Mouse (Mus musculus) liver, embryonic 16.5 days (tissue): ENCODE results near the gene Nrxn3. TPM values are rescaled to one million over a fixed set of nuclear protein-coding genes. Genes with fewer than 3 reads are reported as not detected.

ENCODE experiments used
- ATAC-seq: fragments of 200-750 bp; cut with Nextera tagmentation; 2 replicates; pipeline ENCODE4 v1.8.0; 2017; ENCODE audit warnings: low read depth, mild to moderate bottlenecking, moderate number of reproducible peaks, moderate library complexity
- H3K27ac ChIP-seq: fragments of 300-500 bp; sonication (generic); 2 replicates; pipeline ENCODE4 v1.5.1; 2014; ENCODE audit warnings: mild to moderate bottlenecking, low read length
- H3K27me3 ChIP-seq: fragments of 300-500 bp; sonication (generic); 2 replicates; pipeline ENCODE4 v1.6.1; 2014; ENCODE audit warnings: low read depth, low read length, mixed read lengths; ENCODE audit not compliant: control insufficient read depth, insufficient read depth
- H3K36me3 ChIP-seq: fragments of 300-500 bp; sonication (generic); 2 replicates; pipeline ENCODE4 v1.6.1; 2014; ENCODE audit warnings: mild to moderate bottlenecking; ENCODE audit not compliant: control insufficient read depth, insufficient read depth
- H3K4me1 ChIP-seq: fragments of 300-500 bp; sonication (generic); 2 replicates; pipeline ENCODE4 v1.6.1; 2014; ENCODE audit warnings: low read depth, low read length, mixed read lengths; ENCODE audit not compliant: control insufficient read depth
- H3K4me2 ChIP-seq: fragments of 300-500 bp; sonication (generic); 2 replicates; pipeline ENCODE4 v1.6.1; 2014; ENCODE audit warnings: low read depth, low read length, mixed read lengths
- H3K4me3 ChIP-seq: fragments of 300-500 bp; sonication (generic); 2 replicates; pipeline ENCODE4 v1.5.1; 2014; ENCODE audit warnings: low read depth, mild to moderate bottlenecking, low read length
- H3K9ac ChIP-seq: fragments of 300-500 bp; sonication (generic); 2 replicates; pipeline ENCODE4 v1.6.1; 2014; ENCODE audit warnings: low read depth, low read length
- H3K9me3 ChIP-seq: fragments of 300-500 bp; sonication (generic); replicated peaks from 2 replicates; pipeline ENCODE4 v1.6.1; 2016; ENCODE audit warnings: low read length; ENCODE audit not compliant: control insufficient read depth
- WGBS: fragments of 180-500 bp; shearing (Covaris S2); extraction: QIAGEN DNeasy Blood & Tissue Kit; methylation state at CpG from one replicate; pipeline ENCODE4 v1.1.7; 2014; ENCODE audit not compliant: insufficient replicate concordance; 5-methylcytosine and 5-hydroxymethylcytosine counted together
- polyA plus RNA-seq: library from polyadenylated mRNA; unstranded; fragments of >200 nt; fragmentation: Nextera tagmentation; extraction: Ambion mirVana; gene quantifications from 2 replicates; pipeline ENCODE4 v1.2.1, GENCODE M21; 2015

The Nrxn3 gene
- polyA plus RNA-seq, 1 experiment from 2014 or later = 0.25 TPM

DNA sequence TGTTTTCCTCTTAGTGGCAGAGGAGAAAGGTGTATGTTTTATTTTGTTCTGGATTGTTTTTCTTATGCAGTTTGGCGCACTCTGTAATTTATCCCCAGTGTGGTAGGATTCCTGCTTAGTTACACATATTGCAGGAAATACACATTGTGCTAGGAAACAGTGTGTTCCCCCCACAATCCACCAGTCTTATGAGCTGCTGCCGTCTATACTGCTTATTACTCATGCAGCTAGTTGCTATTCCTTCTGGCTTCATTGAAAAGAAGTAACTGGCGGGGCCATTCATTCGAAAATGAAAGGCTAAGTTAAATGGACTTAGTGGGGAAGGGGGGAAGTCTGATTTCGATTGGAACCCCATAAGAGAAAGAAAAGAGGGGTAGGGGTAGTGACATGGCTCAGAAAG is 1339.5 kb downstream of the Nrxn3 start:
- no peak overlapping the region for H3K27ac ChIP-seq
- H3K36me3 ChIP-seq = no peaks in the 10 kb centered on the region
- H3K4me3 ChIP-seq = no peak overlapping the region
- no peak overlapping the region for H3K4me2 ChIP-seq
- ATAC-seq = no peak
- H3K27me3 ChIP-seq = no peaks in the 10 kb centered on the region
- H3K4me1 ChIP-seq = no peaks in the 10 kb centered on the region
- no peaks in the 10 kb centered on the region for H3K9me3 ChIP-seq
- H3K9ac ChIP-seq = no peak overlapping the region
- 50% methylated on average over 5 of the region's 5 CpGs for WGBS

DNA sequence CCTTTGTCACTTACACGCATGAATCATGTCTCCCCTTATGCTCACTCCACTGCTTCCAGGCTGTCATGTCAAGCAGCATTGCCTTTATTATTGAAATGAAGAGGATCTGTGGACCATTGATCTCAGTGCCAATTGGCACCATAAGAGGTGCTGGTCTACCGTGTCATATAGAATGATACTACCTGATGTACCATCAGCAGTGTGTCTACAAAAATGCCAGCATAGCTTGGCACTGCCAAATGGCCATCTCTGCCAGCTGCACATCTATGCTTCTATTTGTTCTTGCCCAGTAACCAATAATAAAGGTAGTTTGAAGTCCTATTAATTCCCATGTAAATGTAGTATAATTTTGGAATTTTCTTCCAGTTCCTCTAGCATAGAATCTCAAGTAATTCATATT is 1340.8 kb downstream of the Nrxn3 start:
- no peak overlapping the region for H3K9ac ChIP-seq
- no peak overlapping the region for H3K27ac ChIP-seq
- no peak overlapping the region for H3K4me2 ChIP-seq
- WGBS = 68% methylated on average over 2 of the region's 2 CpGs
- no peak for ATAC-seq
- no peaks in the 10 kb centered on the region for H3K27me3 ChIP-seq
- H3K36me3 ChIP-seq = no peaks in the 10 kb centered on the region
- H3K4me1 ChIP-seq = no peaks in the 10 kb centered on the region
- H3K9me3 ChIP-seq = no peaks in the 10 kb centered on the region
- H3K4me3 ChIP-seq = no peak overlapping the region

DNA sequence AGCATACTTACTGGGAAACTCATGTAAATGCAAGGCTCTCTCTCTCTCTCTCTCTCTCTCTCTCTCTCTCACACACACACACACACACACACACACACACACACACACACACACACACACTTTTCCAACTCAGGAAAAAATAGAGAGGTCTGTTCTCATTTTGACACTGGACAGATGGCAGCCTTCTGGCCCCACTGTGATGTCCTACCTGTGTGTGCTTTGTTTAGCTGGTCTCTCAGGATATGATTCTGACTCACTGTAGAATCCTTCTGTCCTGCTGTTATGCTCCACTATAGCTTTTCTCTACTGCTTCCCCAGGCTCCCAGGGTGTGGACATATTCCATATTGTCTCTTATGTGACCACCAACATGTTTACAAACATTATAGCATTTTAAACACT is 1363.2 kb downstream of the Nrxn3 start:
- Histone ChIP-seq H3K9ac (no peak overlapping the region), H3K9me3 (no peaks in the 10 kb centered on the region; the same call in 1 of the 2 replicates), H3K36me3 (no peaks in the 10 kb centered on the region), H3K4me1 (no peaks in the 10 kb centered on the region), H3K4me3 (no peak overlapping the region), H3K27ac (no peak overlapping the region), H3K27me3 (no peaks in the 10 kb centered on the region), H3K4me2 (no peak overlapping the region)
- ATAC-seq = no peak

DNA sequence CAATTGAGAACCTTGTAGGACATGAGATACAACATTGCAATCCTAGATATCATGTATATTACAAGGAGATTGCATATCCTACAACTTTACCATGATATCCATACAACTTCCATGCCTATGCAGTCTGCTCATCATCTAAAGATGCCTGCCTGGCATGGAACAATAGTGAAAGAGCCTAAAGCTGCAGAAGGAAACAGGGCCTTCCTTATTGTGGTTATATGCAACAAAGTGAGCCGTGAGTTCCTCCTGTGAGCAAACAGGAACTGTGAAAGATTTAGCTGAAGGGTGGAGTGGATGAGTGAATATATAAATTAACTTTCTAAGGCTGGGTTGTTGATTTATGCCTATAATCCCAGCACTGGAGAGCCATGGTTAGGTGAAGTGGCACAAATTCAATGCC is 1373.1 kb downstream of the Nrxn3 start:
- H3K4me2 ChIP-seq = no peak overlapping the region
- H3K36me3 ChIP-seq = no peaks in the 10 kb centered on the region
- no peak overlapping the region for H3K4me3 ChIP-seq
- no peak overlapping the region for H3K9ac ChIP-seq
- WGBS = 19% methylated on average over 1 of the region's 1 CpGs
- no peak for ATAC-seq
- no peak overlapping the region for H3K27ac ChIP-seq
- no peaks in the 10 kb centered on the region for H3K4me1 ChIP-seq
- no peaks in the 10 kb centered on the region for H3K27me3 ChIP-seq
- H3K9me3 ChIP-seq = no peaks in the 10 kb centered on the region

DNA sequence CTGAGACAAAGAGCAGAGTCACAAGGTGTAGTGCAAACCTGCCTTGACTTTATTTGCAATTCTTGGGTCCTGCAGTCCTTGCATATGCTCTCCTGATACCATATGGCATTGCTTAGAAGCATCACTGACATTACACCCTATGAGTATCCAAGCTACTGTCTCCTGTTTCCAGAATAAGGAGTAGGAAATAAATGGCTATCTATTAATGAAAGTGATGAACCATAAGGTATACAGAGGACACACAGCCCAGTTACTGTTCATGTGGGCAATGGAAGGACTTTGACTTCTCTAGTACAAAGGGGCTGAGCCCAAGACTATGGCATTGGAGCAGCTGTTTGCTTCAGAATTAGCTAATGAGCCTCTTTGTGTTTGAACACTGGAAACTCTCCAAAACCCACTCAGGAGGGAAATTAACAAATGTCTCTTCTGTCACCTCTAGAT is 1390.7 kb downstream of the Nrxn3 start:
- Histone ChIP-seq H3K4me2 (no peak overlapping the region), H3K4me3 (no peak overlapping the region), H3K4me1 (no peaks in the 10 kb centered on the region), H3K9me3 (no peaks in the 10 kb centered on the region), H3K36me3 (no peaks in the 10 kb centered on the region), H3K27me3 (no peaks in the 10 kb centered on the region), H3K9ac (no peak overlapping the region), H3K27ac (no peak overlapping the region)
- no peak for ATAC-seq

DNA sequence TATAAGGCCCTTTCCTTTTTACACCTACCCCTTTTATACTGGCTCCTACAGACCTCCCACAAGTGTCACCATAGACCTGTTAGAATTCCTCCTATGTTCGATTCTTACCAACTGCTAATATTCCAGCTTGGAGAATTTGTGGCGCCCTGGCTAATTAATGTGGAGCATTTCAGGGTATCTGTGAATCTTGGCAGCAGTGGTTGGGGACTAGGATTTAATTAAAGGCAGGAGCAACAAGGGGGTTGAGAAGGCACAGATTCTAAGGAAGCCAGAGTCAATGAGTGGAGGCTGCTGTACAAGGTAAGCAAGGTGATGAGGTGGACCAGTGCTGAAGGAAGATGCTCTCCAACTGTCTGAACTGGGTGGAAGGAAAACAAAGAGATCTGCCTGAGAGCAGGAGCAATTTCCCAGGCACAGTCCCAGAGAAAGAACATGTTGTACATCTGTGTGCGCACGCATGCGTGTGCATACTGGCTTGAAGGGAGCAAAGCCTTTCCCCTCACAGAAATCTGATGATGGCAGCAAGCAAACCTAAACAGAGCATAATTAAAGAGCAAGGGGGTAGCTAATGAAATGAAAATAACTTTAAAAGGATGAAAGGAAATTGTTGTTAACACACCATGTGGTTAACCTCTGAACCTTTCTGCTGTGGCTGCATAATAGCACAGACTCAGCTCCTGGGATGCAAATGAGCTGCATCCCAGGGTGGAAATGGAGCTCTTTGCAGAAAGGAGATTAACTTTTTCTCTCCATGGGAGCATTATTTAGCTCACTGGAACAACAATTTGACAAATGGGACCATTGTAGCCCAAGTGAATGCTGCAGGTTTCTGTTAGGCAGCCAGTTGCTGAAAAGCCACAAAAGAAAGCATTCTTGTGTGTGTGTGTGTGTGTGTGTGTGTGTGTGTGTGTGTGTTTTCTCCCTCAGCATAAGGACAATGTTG is 1409.5 kb downstream of the Nrxn3 start:
- no peaks in the 10 kb centered on the region for H3K9me3 ChIP-seq
- H3K4me1 ChIP-seq = no peaks in the 10 kb centered on the region
- H3K4me2 ChIP-seq = no peak overlapping the region
- no peaks in the 10 kb centered on the region for H3K27me3 ChIP-seq
- no peak for ATAC-seq
- 63% methylated on average over 5 of the region's 5 CpGs for WGBS
- H3K4me3 ChIP-seq = no peak overlapping the region
- H3K27ac ChIP-seq = no peak overlapping the region
- H3K9ac ChIP-seq = no peak overlapping the region
- H3K36me3 ChIP-seq = no peaks in the 10 kb centered on the region

DNA sequence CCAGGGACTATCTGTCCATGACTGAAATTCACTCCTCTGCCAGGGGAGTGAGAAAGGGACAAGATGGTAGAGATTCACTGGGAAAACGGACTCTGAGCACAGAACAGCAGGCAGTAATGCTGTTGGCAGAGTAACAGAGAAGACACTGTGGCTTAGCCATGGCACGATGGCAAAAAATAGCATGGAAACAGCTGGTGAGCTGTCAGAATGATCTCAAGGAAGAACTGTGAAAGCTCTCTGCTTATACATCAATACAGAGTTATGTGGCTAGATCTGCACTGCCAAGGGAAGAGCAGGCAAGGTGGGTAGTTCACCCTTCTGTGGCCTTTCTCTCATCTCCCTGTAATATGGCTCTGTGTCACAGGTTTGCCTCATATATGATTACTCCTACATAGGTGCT is 1419.3 kb downstream of the Nrxn3 start:
- Histone ChIP-seq H3K9me3 (no peaks in the 10 kb centered on the region), H3K4me3 (no peak overlapping the region), H3K27me3 (no peaks in the 10 kb centered on the region), H3K4me2 (no peak overlapping the region), H3K36me3 (no peaks in the 10 kb centered on the region), H3K9ac (no peak overlapping the region), H3K4me1 (no peaks in the 10 kb centered on the region), H3K27ac (no peak overlapping the region)
- no peak for ATAC-seq
- WGBS = 47% methylated on average over 2 of the region's 2 CpGs

DNA sequence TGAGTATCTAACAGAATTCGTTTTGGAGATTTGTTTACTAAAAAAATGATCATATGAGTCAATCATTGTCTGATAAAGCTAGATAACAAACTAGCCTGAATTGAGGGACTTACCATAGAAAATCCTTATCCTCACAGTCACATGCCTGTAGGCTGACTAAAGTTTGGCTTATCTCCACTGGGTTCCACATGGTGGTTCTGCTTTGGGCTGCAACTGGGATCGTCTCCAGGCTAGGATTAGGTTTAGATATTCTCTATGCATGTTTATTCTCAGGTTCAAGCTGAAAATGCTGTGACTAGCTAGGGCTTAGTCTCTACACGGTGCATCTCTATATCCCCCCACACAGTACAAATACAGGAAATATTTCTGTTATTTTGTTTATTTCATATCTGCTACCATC is 1421.6 kb downstream of the Nrxn3 start:
- H3K4me3 ChIP-seq = no peak overlapping the region
- ATAC-seq = no peak
- H3K4me2 ChIP-seq = no peak overlapping the region
- H3K9ac ChIP-seq = no peak overlapping the region
- no peaks in the 10 kb centered on the region for H3K36me3 ChIP-seq
- no peaks in the 10 kb centered on the region for H3K9me3 ChIP-seq
- H3K4me1 ChIP-seq = no peaks in the 10 kb centered on the region
- no peaks in the 10 kb centered on the region for H3K27me3 ChIP-seq
- 42% methylated on average over 3 of the region's 3 CpGs for WGBS
- H3K27ac ChIP-seq = no peak overlapping the region

DNA sequence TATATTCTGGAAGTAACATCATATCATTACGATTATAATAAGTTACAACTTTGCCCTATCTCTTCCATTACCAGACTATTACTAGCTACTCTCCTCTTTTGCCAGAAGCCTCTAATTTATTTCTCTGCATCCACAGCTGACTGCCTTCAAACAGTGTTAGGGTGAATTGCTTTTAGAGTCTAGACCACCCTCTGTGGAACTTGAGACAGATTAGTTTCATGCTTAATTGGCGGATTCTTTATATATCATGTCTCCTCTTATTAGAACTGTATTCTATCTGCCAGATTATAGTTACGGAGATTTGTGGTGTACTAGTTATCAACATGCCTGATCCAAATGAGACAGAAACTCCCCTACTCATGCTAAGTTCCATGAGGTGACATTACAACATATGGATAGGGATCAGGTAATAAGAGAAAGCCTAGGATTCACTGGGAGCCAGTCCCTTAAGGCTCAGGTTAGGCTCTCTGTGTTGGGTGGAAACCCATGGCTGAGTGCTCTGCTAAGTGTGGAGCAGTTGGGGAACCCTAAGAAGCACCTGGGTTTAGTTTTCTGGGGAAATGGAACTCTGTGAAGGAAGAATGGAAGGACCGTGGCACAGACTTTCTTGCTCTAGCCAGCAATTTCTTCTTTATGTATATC is 1435.6 kb downstream of the Nrxn3 start:
- no peaks in the 10 kb centered on the region for H3K9me3 ChIP-seq
- no peaks in the 10 kb centered on the region for H3K4me1 ChIP-seq
- WGBS = 73% methylated on average over 4 of the region's 4 CpGs
- H3K27me3 ChIP-seq = no peaks in the 10 kb centered on the region
- H3K4me3 ChIP-seq = no peak overlapping the region
- no peak for ATAC-seq
- H3K9ac ChIP-seq = no peak overlapping the region
- H3K36me3 ChIP-seq = no peaks in the 10 kb centered on the region
- no peak overlapping the region for H3K27ac ChIP-seq
- no peak overlapping the region for H3K4me2 ChIP-seq
